Mouse (Mus musculus): ENCODE measurements around the gene Olfr1197.

Gene Olfr1197

DNA sequence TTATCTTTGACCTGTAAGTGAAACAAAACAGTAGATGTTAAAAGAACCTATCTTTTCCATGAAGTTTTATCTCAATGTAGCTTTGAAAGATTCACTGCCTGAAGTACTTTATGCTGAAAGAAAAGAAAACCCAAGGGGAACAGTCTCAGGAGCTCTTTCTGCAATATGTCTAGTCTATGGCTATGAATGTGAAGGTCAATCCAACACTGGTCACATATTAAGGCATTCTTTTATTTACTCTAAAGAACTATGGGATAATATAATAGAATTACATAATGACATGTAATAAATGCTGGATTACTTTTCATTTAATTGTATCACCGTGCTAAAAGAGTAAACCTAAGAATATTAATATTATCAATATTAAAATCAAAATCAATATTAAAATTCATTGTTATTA is at the start of gene Olfr1197:
TSS of gene Olfr1197 (minus strand) at position 101 of the 400 bp plus-strand sequence.
- no peak for DNase-seq (ENCODE audit: low spot score in 2 of 2)

DNA sequence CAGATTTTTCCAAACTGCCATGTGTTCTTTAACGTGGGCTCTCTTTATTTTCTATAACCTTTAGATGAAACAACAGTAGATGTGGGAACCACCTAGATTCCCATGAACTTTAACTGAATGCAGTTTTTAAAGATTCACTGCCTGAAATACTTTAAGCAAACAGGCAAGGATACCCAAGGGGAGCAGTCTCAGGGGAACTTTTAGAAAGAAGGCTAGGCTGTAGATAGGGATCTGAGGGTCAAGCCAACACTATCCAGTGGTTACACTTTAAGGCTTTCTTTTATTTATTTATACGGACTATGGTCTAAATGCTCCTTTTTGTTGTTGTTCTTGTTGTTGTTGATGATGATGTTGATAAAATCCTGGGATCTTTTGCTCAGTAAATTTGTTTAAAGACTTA is 38.2 kb upstream of the Olfr1197 start, which contains the start of gene Olfr1200:
TSS of gene Olfr1200 (minus strand) at position 101 of the 400 bp plus-strand sequence.
- no peak for DNase-seq (ENCODE audit: low spot score in 2 of 2)

DNA sequence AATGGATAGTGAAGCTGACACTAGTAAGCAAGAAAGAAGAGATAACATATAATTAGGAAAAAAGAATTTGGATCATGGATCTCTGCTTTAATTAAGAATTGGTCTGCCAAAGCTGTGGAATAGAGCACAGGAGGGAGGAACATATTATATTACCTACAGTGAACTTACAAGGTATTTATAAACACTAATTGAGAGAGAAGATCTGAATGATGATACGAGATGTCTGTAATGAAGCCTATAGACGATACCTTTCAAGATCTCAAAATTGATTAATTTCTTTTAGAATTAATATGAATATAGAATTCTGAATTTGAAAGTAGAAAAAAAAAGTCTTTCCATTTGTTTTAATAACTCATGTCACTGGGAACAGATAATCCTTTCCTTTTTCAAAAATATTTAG is 28.2 kb upstream of the Olfr1197 start, which contains the start of gene Olfr1199:
TSS of gene Olfr1199 (minus strand) at position 101 of the 400 bp plus-strand sequence.
- DNase-seq (ENCODE audit: low spot score in 2 of 2), result no peak

DNA sequence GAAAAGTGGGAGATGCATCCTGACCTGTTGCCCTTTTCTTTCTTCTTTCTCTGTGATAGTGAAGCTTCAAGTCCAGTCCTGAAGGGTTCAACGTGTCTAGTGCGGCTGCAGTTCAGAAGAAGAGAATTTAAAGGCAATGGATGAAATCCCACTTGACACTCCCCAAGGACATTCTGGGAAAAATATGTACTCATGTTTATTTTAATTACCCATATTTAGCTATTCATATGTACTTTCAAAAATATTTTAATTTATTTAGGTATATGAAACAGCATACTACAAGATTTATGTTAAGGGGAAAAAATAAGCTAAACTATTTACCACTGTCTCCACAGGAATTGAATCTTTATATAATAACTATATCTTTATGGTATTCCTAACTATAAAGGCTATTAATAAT is 19.1 kb upstream of the Olfr1197 start, which contains the start of gene Olfr1198:
TSS of gene Olfr1198 (minus strand) at position 101 of the 400 bp plus-strand sequence.
- no peak for DNase-seq (ENCODE audit: low spot score in 2 of 2)

DNA sequence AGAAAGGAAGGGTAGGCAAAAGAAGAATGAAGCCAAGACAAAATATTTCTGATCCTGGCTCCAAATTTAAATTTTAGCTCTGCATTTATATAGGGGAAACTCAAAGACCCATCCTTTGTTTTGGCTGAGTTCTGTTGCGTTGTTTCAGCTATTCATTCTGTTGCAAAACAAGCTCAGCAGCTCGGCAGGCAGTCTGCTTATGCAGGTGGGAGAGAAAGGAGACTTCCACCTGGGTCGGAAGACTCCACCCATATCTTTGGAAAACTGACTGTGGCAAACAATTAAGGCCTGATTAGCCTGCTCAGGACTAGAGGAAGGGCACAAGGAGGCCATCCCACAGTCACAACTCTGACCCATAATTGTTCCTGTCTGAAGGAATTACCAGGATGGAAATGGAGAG is 11.2 kb upstream of the Olfr1197 start:
- no peak for DNase-seq (ENCODE audit: low spot score in 2 of 2)

DNA sequence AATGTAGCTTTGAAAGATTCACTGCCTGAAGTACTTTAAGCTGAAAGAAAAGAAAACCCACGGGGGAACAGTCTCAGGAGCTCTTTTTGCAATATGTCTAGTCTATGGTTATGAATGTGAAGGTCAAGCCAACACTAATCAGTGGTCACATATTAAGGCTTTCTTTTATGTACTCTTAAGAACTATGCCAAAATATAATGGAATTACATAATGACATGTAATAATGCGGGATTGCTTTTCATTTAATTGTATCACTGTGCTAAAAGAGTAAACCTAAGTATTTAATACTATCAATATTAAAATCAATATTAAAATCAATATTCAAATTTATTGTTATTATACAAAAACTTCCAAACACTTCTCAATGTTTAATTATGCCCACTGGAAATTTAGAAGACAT is 27.7 kb downstream of the Olfr1197 start, which contains the start of gene Olfr1196:
TSS of gene Olfr1196 (minus strand) at position 101 of the 400 bp plus-strand sequence.
- no peak for DNase-seq (ENCODE audit: low spot score in 2 of 2)

DNA sequence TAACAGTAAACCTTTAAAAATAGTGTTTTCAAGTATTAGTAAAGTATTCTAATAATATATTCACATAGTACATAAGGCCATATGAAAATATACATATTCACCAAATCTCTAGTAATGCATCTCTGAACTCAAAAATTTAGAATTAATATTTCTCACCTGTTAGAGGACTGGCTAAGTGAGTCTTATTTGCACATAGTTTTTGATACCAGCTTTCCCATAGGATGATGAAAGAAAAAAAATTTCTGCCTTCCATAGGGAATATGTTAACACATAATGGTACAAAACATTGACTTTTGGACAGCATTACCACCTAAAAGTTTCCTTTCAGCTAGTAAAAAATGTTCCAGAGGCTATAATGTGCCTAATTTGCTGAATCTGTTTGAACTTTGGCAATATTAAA is 43.1 kb downstream of the Olfr1197 start, which contains the start of gene Olfr1195:
TSS of gene Olfr1195 (minus strand) at position 101 of the 400 bp plus-strand sequence.
- no peak for DNase-seq (ENCODE audit: low spot score in 2 of 2)
